Mouse (Mus musculus) forebrain, embryonic 16.5 days (tissue): ENCODE measurements around the gene Tph1. TPM values are rescaled to one million over a fixed set of nuclear protein-coding genes. Genes with fewer than 3 reads are reported as not detected.
"Not testable (repeated sequence)": the region's sequence is repeated elsewhere in the genome, so short reads cannot be mapped to it uniquely, and the experiment has no call there.

Source experiments
- ATAC-seq: fragments of 200-750 bp; cut with Nextera tagmentation; 2 replicates; pipeline ENCODE4 v1.8.0; 2017; ENCODE audit warnings: mild to moderate bottlenecking, moderate library complexity
- H3K27ac ChIP-seq: fragments of 300-500 bp; sonication (generic); 2 replicates; pipeline ENCODE4 v1.5.1; 2014; ENCODE audit warnings: low read length, control low read depth
- H3K27me3 ChIP-seq: fragments of 300-500 bp; sonication (generic); replicated peaks from 2 replicates; pipeline ENCODE4 v1.6.1; 2014; ENCODE audit warnings: low read length; ENCODE audit not compliant: control insufficient read depth, insufficient read depth
- H3K36me3 ChIP-seq: fragments of 300-500 bp; sonication (generic); 2 replicates; pipeline ENCODE4 v1.6.1; 2014; ENCODE audit not compliant: control insufficient read depth, insufficient read depth
- H3K4me1 ChIP-seq: fragments of 300-500 bp; sonication (generic); replicated peaks from 2 replicates; pipeline ENCODE4 v1.6.1; 2014; ENCODE audit warnings: low read length; ENCODE audit not compliant: control insufficient read depth, insufficient read depth
- H3K4me2 ChIP-seq: fragments of 300-500 bp; sonication (generic); 2 replicates; pipeline ENCODE4 v1.6.1; 2014; ENCODE audit warnings: mild to moderate bottlenecking, low read length, control low read depth
- H3K4me3 ChIP-seq: fragments of 300-500 bp; sonication (generic); replicated peaks from 2 replicates; pipeline ENCODE4 v1.5.1; 2014; ENCODE audit warnings: mild to moderate bottlenecking, low read length, control low read depth
- H3K9ac ChIP-seq: fragments of 300-500 bp; sonication (generic); replicated peaks from 2 replicates; pipeline ENCODE4 v1.6.1; 2014; ENCODE audit warnings: low read depth, low read length, control low read depth
- H3K9me3 ChIP-seq: fragments of 300-500 bp; sonication (generic); 2 replicates; pipeline ENCODE4 v1.6.1; 2016; ENCODE audit warnings: low read length; ENCODE audit not compliant: control insufficient read depth
- WGBS: fragments of 180-500 bp; shearing (Covaris S2); extraction: QIAGEN DNeasy Blood & Tissue Kit; methylation state at CpG from one replicate; pipeline ENCODE4 v1.1.7; 2014; 5-methylcytosine and 5-hydroxymethylcytosine counted together
- polyA plus RNA-seq: library from polyadenylated mRNA; unstranded; fragments of >200 nt; fragmentation: Nextera tagmentation; extraction: Ambion mirVana; gene quantifications from 2 replicates; pipeline ENCODE4 v1.2.1, GENCODE M21; 2015

Tph1 gene
- polyA plus RNA-seq, 1 experiment from 2014 or later = 0.35 TPM

- H3K4me1 ChIP-seq = no peaks in the 10 kb centered on the region
- 86% methylated on average over 6 of the region's 6 CpGs for WGBS
- no peak overlapping the region for H3K4me2 ChIP-seq
- no peaks in the 10 kb centered on the region for H3K27me3 ChIP-seq
- ATAC-seq = no peak
- H3K9me3 ChIP-seq = no peaks in the 10 kb centered on the region
- no peak overlapping the region for H3K27ac ChIP-seq
- no peak overlapping the region for H3K4me3 ChIP-seq
- H3K9ac ChIP-seq = no peak overlapping the region
- H3K36me3 ChIP-seq = peaks cover 25% of the 10 kb centered on the region
Measured at GRCm38 (mm10) chr7:46700521-46701025, 28.2 kb upstream of the Tph1 start.

DNA sequence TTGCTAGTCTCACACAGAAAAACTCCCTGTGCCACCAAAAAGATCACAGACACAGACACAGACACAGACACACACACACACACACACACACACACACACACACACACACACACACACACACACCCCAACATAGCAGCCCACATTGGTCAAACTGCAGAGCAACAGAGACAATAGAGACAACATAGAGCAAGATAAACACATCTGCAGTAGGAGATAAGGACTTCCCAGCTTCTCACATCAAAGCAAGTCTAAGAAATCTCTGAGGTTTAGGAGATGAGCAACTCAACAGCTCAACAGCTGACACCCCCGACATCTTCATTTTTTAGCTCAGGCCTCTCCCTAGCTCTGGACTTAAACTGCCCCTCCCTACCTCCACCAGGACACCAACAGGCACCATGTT lies 24.4 kb upstream of the Tph1 start:
- 100% methylated on average over 1 of the region's 1 CpGs for whole genome bisulfite sequencing

DNA sequence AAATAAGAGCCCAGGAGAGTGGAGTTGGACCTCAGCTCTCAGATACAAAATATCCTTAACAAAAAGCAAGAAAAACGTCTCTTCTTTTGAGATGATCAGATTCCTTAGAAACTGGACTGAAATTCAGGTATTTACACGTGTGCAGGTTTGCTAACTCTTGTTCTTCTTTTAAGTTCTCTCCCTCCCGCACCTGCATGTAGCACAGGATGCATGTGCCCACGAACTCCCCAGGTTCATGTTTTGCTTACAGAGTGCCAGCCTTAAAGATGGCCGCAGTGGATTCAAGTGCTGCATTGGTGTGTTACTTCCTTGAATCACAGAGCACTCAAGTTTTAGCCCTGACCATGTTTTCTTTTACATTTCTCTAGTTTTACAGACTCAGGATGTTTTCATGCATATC lies 14.5 kb upstream of the Tph1 start:
- no peak for ATAC-seq
- WGBS = 94% methylated on average over 5 of the region's 5 CpGs

More for the DNA sequence above, 24.4 kb upstream of the Tph1 start:
- H3K9me3 ChIP-seq = no peaks in the 10 kb centered on the region
- no peak overlapping the region for H3K4me3 ChIP-seq
- no peak overlapping the region for H3K27ac ChIP-seq
- peaks cover 21% of the 10 kb centered on the region for H3K36me3 ChIP-seq
- H3K27me3 ChIP-seq = no peaks in the 10 kb centered on the region
- no peak overlapping the region for H3K4me2 ChIP-seq
- no peaks in the 10 kb centered on the region for H3K4me1 ChIP-seq
- no peak for ATAC-seq
- H3K9ac ChIP-seq = no peak overlapping the region

GRCm38 (mm10) chr7:46680732-46681131 lies 8.4 kb upstream of the Tph1 start:
- no peaks in the 10 kb centered on the region for H3K36me3 ChIP-seq
- H3K4me2 ChIP-seq = no peak overlapping the region
- H3K27ac ChIP-seq = no peak overlapping the region
- H3K4me1 ChIP-seq = no peaks in the 10 kb centered on the region
- no peak for ATAC-seq
- H3K9me3 ChIP-seq = no peaks in the 10 kb centered on the region
- no peaks in the 10 kb centered on the region for H3K27me3 ChIP-seq
- no peak overlapping the region for H3K9ac ChIP-seq
- H3K4me3 ChIP-seq = no peak overlapping the region

More for the DNA sequence above, 14.5 kb upstream of the Tph1 start:
- H3K4me1 ChIP-seq = no peaks in the 10 kb centered on the region
- H3K27ac ChIP-seq = no peak overlapping the region
- no peak overlapping the region for H3K9ac ChIP-seq
- no peaks in the 10 kb centered on the region for H3K27me3 ChIP-seq
- no peaks in the 10 kb centered on the region for H3K9me3 ChIP-seq
- H3K36me3 ChIP-seq = peaks cover 18% of the 10 kb centered on the region
- no peak overlapping the region for H3K4me2 ChIP-seq
- no peak overlapping the region for H3K4me3 ChIP-seq

DNA sequence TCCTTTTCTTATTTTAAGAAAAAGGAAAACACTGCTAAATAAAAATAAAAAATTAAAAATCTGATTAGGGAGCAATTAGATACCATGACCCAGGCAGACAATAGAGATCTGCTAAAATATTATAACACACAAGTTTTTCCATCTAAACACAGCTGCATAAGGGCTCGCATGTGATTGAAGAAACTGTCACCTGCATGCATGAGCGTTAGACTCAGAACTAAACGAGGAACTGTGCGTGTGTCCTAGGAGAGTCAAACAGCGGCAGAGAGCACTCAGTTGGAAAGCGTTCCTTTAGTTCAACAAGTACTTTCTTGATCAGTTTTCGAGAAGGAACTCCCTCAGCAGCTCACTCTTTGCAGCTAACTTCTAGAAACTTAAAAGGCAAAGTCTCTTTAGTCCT lies 6.7 kb upstream of the Tph1 start:
- not testable (repeated sequence) for H3K9me3 ChIP-seq, H3K4me3 ChIP-seq, ATAC-seq, H3K27ac ChIP-seq, H3K27me3 ChIP-seq, H3K4me2 ChIP-seq, H3K4me1 ChIP-seq, H3K36me3 ChIP-seq, H3K9ac ChIP-seq
- 77% methylated on average over 7 of the region's 7 CpGs for WGBS

DNA sequence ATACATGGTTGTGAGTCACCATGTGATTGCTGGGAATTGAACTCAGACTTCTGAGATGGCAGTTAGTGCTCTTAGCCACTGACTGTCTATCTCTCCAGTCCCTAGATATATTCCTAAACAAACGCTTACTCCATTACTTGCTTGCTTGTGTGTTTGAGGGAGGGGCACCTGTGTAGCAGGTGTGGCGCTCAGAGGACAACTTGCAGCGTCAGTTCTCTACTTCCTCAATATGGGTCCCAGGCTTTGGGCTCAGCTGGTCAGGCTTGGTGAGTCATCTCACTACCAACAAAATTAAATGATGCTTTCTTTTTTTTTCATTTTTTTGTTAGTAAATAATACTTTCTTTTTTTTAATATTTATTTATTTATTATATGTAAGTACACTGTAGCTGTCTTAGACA lies 6.1 kb upstream of the Tph1 start:
- no peak for ATAC-seq
- Histone ChIP-seq H3K27me3 (no peaks in the 10 kb centered on the region), H3K4me3 (no peak overlapping the region), H3K4me2 (no peak overlapping the region), H3K27ac (no peak overlapping the region), H3K9ac (no peak overlapping the region), H3K36me3 (no peaks in the 10 kb centered on the region), H3K9me3 (no peaks in the 10 kb centered on the region), H3K4me1 (no peaks in the 10 kb centered on the region)
- 96% methylated on average over 3 of the region's 3 CpGs for whole genome bisulfite sequencing

DNA sequence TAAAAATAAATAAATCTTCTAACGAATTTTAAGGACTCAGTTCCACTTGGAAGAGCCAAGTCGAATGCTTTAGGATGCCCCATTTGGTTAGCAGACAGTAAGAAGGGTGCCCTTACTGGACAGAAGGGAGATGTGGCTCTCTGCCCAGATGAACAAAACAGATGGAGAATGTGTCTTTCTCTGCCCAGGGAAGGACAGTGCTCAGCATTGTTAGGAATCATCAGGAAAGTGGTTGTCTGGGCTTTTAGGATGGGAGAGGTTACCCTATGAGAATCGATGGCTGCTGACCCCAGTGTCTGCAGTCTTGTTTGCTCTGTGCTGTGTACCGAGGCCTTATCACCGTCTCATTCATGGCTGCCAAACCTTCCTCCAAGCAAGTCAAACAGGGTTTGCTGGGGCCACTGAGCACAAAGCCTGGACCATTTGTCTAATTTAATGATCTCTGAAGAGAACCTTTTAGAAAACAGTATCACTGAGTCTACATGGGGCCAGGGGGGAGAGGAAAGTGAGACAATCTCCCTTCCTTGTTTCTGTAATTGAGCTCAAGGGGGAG lies 4.5 kb upstream of the Tph1 start:
- H3K9ac ChIP-seq = no peak overlapping the region
- no peak overlapping the region for H3K4me2 ChIP-seq
- no peak overlapping the region for H3K4me3 ChIP-seq
- 65% methylated on average over 5 of the region's 5 CpGs for WGBS
- no peaks in the 10 kb centered on the region for H3K4me1 ChIP-seq
- ATAC-seq = no peak
- no peak overlapping the region for H3K27ac ChIP-seq
- no peaks in the 10 kb centered on the region for H3K36me3 ChIP-seq
- no peaks in the 10 kb centered on the region for H3K27me3 ChIP-seq
- no peaks in the 10 kb centered on the region for H3K9me3 ChIP-seq

DNA sequence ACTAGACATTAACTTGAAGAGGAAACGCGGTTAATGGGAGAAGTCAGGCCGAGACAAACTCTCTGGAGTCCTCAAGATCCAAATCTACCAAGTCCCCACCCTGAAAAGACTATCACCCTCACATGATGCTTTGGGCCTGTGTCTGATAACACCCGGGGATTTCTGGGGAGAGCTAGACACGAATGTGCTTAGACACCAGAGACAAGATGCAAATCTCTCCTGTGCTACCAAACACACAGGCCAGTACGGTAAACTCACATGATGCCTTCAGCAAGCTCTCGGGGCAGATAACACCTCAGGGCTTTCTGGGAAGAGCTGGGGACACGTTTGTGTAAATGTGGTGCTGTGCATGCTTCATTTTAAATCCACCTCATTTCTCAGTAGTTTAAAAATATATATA lies 3.5 kb upstream of the Tph1 start:
- no peak overlapping the region for H3K4me2 ChIP-seq

GRCm38 (mm10) chr7:46675061-46675460 lies 2.7 kb upstream of the Tph1 start:
- H3K27ac ChIP-seq = no peak overlapping the region
- no peak overlapping the region for H3K4me3 ChIP-seq
- H3K36me3 ChIP-seq = no peaks in the 10 kb centered on the region
- no peaks in the 10 kb centered on the region for H3K27me3 ChIP-seq
- ATAC-seq = no peak
- peaks cover 3% of the 10 kb centered on the region; the same call in 1 of the 2 replicates for H3K4me1 ChIP-seq
- H3K9ac ChIP-seq = no peak overlapping the region
- H3K9me3 ChIP-seq = no peaks in the 10 kb centered on the region
- no peak overlapping the region for H3K4me2 ChIP-seq
- WGBS = 82% methylated on average over 7 of the region's 7 CpGs

More for the DNA sequence above, 3.5 kb upstream of the Tph1 start:
- no peak overlapping the region for H3K4me3 ChIP-seq
- H3K4me1 ChIP-seq = peaks cover 3% of the 10 kb centered on the region; the same call in 1 of the 2 replicates
- 87% methylated on average over 8 of the region's 8 CpGs for WGBS
- H3K27me3 ChIP-seq = no peaks in the 10 kb centered on the region
- H3K9me3 ChIP-seq = no peaks in the 10 kb centered on the region
- H3K27ac ChIP-seq = no peak overlapping the region
- no peak overlapping the region for H3K9ac ChIP-seq
- no peak for ATAC-seq
- no peaks in the 10 kb centered on the region for H3K36me3 ChIP-seq

GRCm38 (mm10) chr7:46667256-46667655 lies 5.1 kb downstream of the Tph1 start:
- peak overlapping the region; percentile 22; the same call in 1 of the 2 replicates for H3K4me2 ChIP-seq
- no peak overlapping the region for H3K4me3 ChIP-seq
- H3K27ac ChIP-seq = no peak overlapping the region
- peaks cover 6% of the 10 kb centered on the region; the same call in 1 of the 2 replicates for H3K27me3 ChIP-seq
- no peaks in the 10 kb centered on the region for H3K9me3 ChIP-seq
- H3K4me1 ChIP-seq = peaks cover 8% of the 10 kb centered on the region; the same call in 1 of the 2 replicates
- H3K9ac ChIP-seq = no peak overlapping the region
- ATAC-seq = no peak
- no peaks in the 10 kb centered on the region for H3K36me3 ChIP-seq
- 2% methylated on average over 21 of the region's 21 CpGs for whole genome bisulfite sequencing
